Mouse (Mus musculus): ENCODE measurements at regions not wholly inside any gene's neighbourhood (a gene's known extent, or its start where the extent isn't known, plus 50 kb on each side); places are given as distances from the start of the nearest gene placed in this dataset.
A peak's percentile ranks its signal among the peaks of the same experiment; 100 is the strongest.
"Not testable (repeated sequence)": the region's sequence is repeated elsewhere in the genome, so short reads cannot be mapped to it uniquely, and the experiment has no call there.

DNA sequence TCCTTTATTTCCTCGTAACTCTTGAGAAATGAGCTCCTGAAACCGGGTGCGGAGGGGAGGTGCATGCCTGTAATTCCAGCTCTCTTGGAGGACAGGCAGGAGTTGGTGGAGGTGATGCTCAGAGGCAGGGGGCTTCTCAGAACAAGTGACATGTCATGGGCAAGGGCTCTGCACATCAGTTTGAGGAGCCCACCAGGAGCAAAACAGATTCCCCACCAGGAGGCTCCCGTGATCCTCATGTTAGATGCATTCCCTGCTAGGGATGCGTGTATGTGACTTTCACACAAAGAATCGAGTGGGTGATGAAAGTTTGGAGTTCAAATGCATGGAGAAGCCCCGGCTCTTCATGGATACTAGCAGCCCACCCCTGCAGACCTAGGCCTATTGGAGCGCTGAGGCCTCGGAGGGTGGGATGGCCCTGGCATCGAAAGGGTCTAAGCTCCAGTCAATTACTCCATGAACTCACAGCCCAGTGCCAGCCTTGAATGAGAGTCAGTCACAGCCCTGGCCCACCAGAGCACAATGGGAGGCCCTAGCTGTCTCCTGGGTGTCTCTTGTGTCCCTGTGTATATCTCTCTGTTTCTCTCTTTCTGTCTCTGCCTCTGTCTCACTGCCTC, 150.1 kb upstream of the A430005L14Rik start:
- 35% methylated on average over 10 of the region's 10 CpGs for WGBS

DNA sequence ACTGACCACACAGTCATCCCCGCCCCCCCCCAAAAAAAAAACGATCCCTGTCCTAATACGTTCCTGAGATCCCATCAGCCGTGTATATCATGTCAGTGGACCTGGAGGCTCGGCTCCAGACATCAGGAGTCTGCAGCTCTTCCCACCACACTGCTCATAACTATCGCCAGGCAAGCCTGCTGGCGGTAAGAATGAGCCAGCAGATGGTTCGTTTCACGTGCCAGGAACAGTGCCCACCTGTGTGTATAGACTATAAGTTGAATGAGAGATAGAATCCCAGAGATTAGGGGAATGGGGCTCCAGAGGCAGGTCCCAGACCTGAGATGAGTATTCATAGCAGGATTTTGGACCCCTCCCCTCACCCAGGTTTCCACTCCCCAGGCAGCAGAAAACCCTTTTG, 144.2 kb upstream of the A430005L14Rik start:
- DNase-seq, result no peak
- Histone ChIP-seq H3K4me1 (ENCODE audit: control insufficient read depth, insufficient read depth, low read length) (no peaks in the 10 kb centered on the region), H3K27me3 (replicated peaks; ENCODE audit: control insufficient read depth, insufficient read depth, low read length) (no peaks in the 10 kb centered on the region), H3K4me3 (ENCODE audit: insufficient read depth, low read depth, low read length) (no peak overlapping the region), H3K27ac (ENCODE audit: insufficient read depth, low read depth, low read length) (no peak overlapping the region), H3K36me3 (ENCODE audit: control insufficient read depth, insufficient read depth, low read length) (no peaks in the 10 kb centered on the region)
- WGBS, result 80% methylated on average over 9 of the region's 9 CpGs
- TF ChIP-seq POLR2A (IDR thresholded peaks at IDR 0.05; ENCODE audit: low read depth, low read length), result no peak

More for the DNA sequence above, 150.1 kb upstream of the A430005L14Rik start:
- Histone ChIP-seq H3K27ac (ENCODE audit: insufficient read depth, low read depth, low read length) (no peak overlapping the region), H3K4me3 (ENCODE audit: insufficient read depth, low read depth, low read length) (no peak overlapping the region), H3K36me3 (ENCODE audit: control insufficient read depth, insufficient read depth, low read length) (no peaks in the 10 kb centered on the region), H3K27me3 (replicated peaks; ENCODE audit: control insufficient read depth, insufficient read depth, low read length) (no peaks in the 10 kb centered on the region), H3K4me1 (ENCODE audit: control insufficient read depth, insufficient read depth, low read length) (no peaks in the 10 kb centered on the region)
- DNase-seq, result no peak
- TF ChIP-seq POLR2A (IDR thresholded peaks at IDR 0.05; ENCODE audit: low read depth, low read length) (no peak), CTCF (conservative IDR thresholded peaks at IDR 0.05; ENCODE audit: insufficient read depth, insufficient read length, low read depth, low read length) (no peak)

DNA sequence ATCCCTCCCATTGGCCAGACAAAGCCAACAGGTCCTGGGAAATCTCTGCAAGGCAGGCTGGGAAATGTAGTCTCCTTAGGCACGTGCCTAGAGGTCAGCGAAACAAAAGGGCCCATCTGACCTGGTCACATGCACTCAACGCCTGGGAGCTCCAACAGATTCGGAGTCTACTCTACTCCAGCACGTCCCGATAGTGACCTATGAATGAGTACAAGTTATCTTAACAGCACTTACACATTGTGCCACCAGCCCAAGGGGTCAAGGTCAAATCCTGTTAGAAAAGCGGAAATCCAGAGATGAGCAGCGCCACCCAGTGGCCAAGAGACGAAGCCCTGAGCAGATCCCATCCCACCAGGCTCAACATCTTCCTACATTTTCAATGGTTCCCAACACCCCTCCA, 129.1 kb upstream of the A430005L14Rik start:
- Histone ChIP-seq H3K36me3 (ENCODE audit: control insufficient read depth, insufficient read depth, low read length) (no peaks in the 10 kb centered on the region), H3K27ac (ENCODE audit: insufficient read depth, low read depth, low read length) (no peak overlapping the region), H3K4me3 (ENCODE audit: insufficient read depth, low read depth, low read length) (no peak overlapping the region), H3K27me3 (replicated peaks; ENCODE audit: control insufficient read depth, insufficient read depth, low read length) (no peaks in the 10 kb centered on the region), H3K4me1 (ENCODE audit: control insufficient read depth, insufficient read depth, low read length) (no peaks in the 10 kb centered on the region)
- TF ChIP-seq POLR2A (IDR thresholded peaks at IDR 0.05; ENCODE audit: low read depth, low read length) (no peak), CTCF (conservative IDR thresholded peaks at IDR 0.05; ENCODE audit: insufficient read depth, insufficient read length, low read depth, low read length) (0 out of 2 replicates have a peak, but pooled peaks have one; percentile 8)
- 49% methylated on average over 9 of the region's 9 CpGs for WGBS
- no peak for DNase-seq

DNA sequence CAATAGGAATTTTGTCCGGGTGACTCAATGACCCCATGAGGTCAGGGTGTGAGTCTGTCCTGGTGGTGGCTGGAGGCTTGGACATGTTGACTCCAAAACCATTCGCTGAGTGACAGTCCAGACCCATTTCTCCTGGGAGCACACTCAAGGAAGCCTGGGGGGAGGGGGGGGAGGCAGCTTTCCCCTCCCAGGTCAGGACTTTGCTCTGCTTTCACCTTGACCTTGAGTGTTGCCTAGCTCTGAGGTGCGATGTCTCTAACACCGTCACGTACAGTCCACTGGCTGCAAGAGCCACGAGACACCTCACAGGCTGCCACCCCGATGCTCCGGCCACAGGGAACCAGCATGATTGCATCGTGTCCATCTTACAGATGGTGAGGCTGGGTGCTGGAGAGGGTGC, 127.3 kb upstream of the A430005L14Rik start:
- H3K4me1 ChIP-seq (ENCODE audit: control insufficient read depth, insufficient read depth, low read length), result no peaks in the 10 kb centered on the region
- TF ChIP-seq POLR2A (IDR thresholded peaks at IDR 0.05; ENCODE audit: low read depth, low read length) (no peak), CTCF (conservative IDR thresholded peaks at IDR 0.05; ENCODE audit: insufficient read depth, insufficient read length, low read depth, low read length) (no peak)
- H3K4me3 ChIP-seq (ENCODE audit: insufficient read depth, low read depth, low read length), result no peak overlapping the region
- no peak for DNase-seq
- WGBS, result 86% methylated on average over 9 of the region's 9 CpGs
- H3K27me3 ChIP-seq (replicated peaks; ENCODE audit: control insufficient read depth, insufficient read depth, low read length), result no peaks in the 10 kb centered on the region
- no peaks in the 10 kb centered on the region for H3K36me3 ChIP-seq (ENCODE audit: control insufficient read depth, insufficient read depth, low read length)
- H3K27ac ChIP-seq (ENCODE audit: insufficient read depth, low read depth, low read length), result no peak overlapping the region

DNA sequence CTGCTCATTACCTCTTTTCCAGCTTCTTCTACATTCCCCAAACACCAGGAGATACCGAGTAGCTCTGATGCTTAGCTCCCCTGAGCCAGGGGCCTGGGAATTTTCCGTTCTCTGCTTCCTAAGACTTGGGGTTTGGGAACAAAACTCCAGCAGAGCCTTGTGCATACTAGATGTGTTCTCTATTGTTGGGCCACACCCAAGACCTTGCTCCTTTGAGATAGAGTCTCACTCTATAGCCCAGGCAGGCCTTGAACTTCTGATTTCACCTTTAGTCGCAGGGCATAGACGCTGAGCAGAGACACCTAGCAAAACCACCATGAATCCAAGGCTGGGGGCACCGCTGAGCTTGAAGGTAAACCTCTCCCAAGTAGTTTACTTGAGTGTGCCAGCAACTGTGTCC, 126.5 kb upstream of the A430005L14Rik start:
- TF ChIP-seq CTCF (conservative IDR thresholded peaks at IDR 0.05; ENCODE audit: insufficient read depth, insufficient read length, low read depth, low read length), result no peak
- TF ChIP-seq POLR2A (IDR thresholded peaks at IDR 0.05; ENCODE audit: low read depth, low read length), result no peak
- Histone ChIP-seq H3K27ac (ENCODE audit: insufficient read depth, low read depth, low read length) (no peak overlapping the region), H3K4me3 (ENCODE audit: insufficient read depth, low read depth, low read length) (no peak overlapping the region), H3K4me1 (ENCODE audit: control insufficient read depth, insufficient read depth, low read length) (no peaks in the 10 kb centered on the region), H3K36me3 (ENCODE audit: control insufficient read depth, insufficient read depth, low read length) (no peaks in the 10 kb centered on the region), H3K27me3 (replicated peaks; ENCODE audit: control insufficient read depth, insufficient read depth, low read length) (no peaks in the 10 kb centered on the region)
- no peak for DNase-seq
- WGBS, result 93% methylated on average over 5 of the region's 5 CpGs

DNA sequence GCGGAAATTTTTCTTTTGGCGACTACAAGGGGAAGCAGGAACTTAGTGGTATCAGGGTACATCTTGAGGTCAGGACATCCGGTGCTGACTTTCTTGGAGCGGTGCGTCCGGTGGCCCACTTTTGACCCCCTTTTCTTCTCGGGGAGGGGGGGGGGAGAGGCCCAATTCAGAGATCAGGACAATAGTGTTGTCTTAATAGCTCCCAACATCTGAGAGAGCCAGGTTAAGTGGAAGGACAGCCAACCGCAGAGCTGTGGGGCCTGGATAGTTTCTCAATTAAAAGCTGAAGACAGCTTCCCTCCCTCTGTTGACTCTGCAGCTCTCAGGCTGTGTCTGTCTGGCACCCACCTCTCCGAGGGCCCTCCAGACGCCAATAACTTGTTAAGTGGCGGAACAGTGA, 125.8 kb upstream of the A430005L14Rik start:
- WGBS, result 84% methylated on average over 11 of the region's 11 CpGs
- H3K27me3 ChIP-seq (replicated peaks; ENCODE audit: control insufficient read depth, insufficient read depth, low read length); H3K4me1 ChIP-seq (ENCODE audit: control insufficient read depth, insufficient read depth, low read length); H3K4me3 ChIP-seq (ENCODE audit: insufficient read depth, low read depth, low read length); H3K36me3 ChIP-seq (ENCODE audit: control insufficient read depth, insufficient read depth, low read length); H3K27ac ChIP-seq (ENCODE audit: insufficient read depth, low read depth, low read length); DNase-seq: not testable (repeated sequence)

DNA sequence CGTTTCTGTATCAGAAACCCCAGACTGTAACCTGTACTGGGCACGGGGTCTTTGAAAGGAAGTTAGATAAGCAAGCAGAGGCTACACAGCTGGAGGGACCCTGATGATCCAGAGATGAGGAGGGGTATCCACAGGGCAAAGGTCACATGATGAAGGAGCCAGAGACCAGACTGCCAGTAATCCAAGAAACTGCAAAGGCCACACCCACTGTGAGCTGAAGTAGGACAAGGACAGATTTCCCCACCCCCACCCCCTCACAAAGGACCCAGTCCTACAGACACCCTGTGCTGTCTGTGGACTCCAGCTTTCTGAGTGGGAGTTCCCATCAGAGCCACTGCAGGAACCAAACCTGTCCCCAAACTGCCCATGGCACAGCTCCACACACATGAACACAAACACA, 124.9 kb upstream of the A430005L14Rik start:
- no peak overlapping the region for H3K27ac ChIP-seq (ENCODE audit: insufficient read depth, low read depth, low read length)
- no peaks in the 10 kb centered on the region for H3K27me3 ChIP-seq (replicated peaks; ENCODE audit: control insufficient read depth, insufficient read depth, low read length)
- no peaks in the 10 kb centered on the region for H3K4me1 ChIP-seq (ENCODE audit: control insufficient read depth, insufficient read depth, low read length)
- no peaks in the 10 kb centered on the region for H3K36me3 ChIP-seq (ENCODE audit: control insufficient read depth, insufficient read depth, low read length)
- DNase-seq, result no peak
- 68% methylated on average over 2 of the region's 2 CpGs for WGBS
- TF ChIP-seq POLR2A (IDR thresholded peaks at IDR 0.05; ENCODE audit: low read depth, low read length) (no peak), CTCF (conservative IDR thresholded peaks at IDR 0.05; ENCODE audit: insufficient read depth, insufficient read length, low read depth, low read length) (no peak)
- no peak overlapping the region for H3K4me3 ChIP-seq (ENCODE audit: insufficient read depth, low read depth, low read length)

DNA sequence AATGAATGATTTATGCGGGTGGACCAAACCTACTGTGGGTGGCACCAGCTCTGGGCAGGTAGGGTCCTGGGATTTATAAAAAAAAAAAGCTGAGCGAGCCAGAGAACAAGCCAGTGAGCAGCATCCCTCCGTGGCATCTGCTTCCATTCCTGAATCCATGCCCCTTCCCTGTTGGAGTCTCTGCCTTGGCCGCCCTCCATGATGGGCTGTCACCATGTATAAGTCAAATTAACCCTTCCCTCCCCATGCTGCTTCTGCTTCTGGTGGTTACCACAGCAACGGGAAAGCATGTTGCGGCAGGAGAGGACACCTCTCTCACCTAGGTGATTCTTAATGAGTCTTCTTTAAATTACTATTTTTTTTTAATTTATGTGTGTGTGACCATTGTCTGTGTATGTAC, 112.3 kb upstream of the A430005L14Rik start:
- no peaks in the 10 kb centered on the region for H3K27me3 ChIP-seq (replicated peaks; ENCODE audit: control insufficient read depth, insufficient read depth, low read length)
- TF ChIP-seq CTCF (conservative IDR thresholded peaks at IDR 0.05; ENCODE audit: insufficient read depth, insufficient read length, low read depth, low read length) (no peak), POLR2A (IDR thresholded peaks at IDR 0.05; ENCODE audit: low read depth, low read length) (no peak)
- H3K4me1 ChIP-seq (ENCODE audit: control insufficient read depth, insufficient read depth, low read length), result no peaks in the 10 kb centered on the region
- WGBS, result 80% methylated on average over 6 of the region's 6 CpGs
- no peak overlapping the region for H3K27ac ChIP-seq (ENCODE audit: insufficient read depth, low read depth, low read length)
- H3K36me3 ChIP-seq (ENCODE audit: control insufficient read depth, insufficient read depth, low read length), result no peaks in the 10 kb centered on the region
- no peak overlapping the region for H3K4me3 ChIP-seq (ENCODE audit: insufficient read depth, low read depth, low read length)
- no peak for DNase-seq
